Mouse (Mus musculus): ENCODE measurements at regions not wholly inside any gene's neighbourhood (a gene's known extent, or its start where the extent isn't known, plus 50 kb on each side); places are given as distances from the start of the nearest gene placed in this dataset.
"Not testable (repeated sequence)": the region's sequence is repeated elsewhere in the genome, so short reads cannot be mapped to it uniquely, and the experiment has no call there.

DNA sequence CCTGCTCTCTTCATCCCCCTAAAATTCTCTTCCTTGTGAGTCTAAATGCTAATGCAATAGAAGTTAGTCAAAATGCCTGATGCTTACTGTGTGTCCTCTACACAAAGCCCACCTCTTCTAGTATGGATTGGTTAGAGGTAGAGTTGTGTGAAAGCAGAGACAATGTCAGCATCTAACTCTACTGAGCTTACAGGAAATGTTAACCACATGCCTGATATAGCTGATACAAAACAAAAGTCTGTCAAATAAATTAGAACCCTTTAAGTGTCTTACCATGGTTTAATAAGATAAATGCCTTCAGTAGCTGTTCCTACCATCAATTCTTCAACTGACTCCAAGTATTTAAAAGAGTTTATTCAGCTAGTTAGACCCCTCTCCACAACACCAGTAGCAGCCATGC, 177.2 kb downstream of the Rab10 start:
- TF ChIP-seq CTCF (IDR thresholded peaks at IDR 0.05; ENCODE audit: low read depth, low read length); POLR2A (IDR thresholded peaks at IDR 0.05; ENCODE audit: extremely low read depth, insufficient read depth, low read length): not testable (repeated sequence)

Data from liver, adult 2 months (tissue).